Mouse (Mus musculus) ZHBTc4 (cell line): ENCODE measurements around the gene Selenoh.

Source experiments
- DNase-seq: peaks from one replicate; pipeline ENCODE4 v3.0.0-alpha.2; 2011; ENCODE audit warnings: low read depth, low spot score

Gene Selenoh

DNA sequence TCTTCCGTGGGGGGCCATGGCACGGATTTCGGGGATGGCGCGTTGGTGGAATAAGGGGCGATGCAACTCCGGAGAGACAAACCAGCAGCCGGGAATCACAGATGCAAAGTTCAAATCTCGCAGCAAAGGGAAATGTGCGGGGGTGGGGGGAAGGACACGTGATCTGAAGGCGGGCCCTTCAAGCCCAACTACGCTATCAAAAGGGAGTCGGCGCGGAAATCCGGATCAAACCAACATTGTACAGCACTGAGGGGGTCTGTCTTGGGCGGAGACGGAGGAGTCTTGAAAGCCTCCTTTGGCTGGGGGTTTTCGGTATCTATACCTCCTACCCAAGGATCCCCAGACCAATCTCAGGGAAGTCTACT lies at the start of gene Selenoh:
Selenoh (minus strand) TSS at position 202 of the 365 bp plus-strand sequence.
- DNase-seq: peak; percentile 98

DNA sequence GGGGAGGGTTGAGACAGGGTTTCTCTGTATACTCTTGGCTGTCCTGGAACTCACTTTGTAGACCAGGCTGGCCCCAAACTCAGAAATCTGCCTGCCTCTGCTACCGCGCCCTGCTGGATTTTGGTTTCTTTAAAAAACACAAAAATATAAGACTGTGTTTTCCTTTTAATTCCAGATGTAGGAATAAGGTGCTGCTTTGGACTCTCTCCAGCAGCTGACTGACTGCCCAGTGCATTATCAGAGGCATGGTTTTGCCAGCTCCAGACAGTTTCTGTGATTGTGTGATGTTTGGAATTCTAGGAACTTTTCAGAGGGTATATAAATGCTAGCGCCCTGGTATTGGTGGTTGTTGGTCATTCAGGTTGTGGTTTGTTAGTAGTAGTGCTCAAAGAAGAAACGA lies 46.8 kb upstream of the Selenoh start:
- DNase-seq: no peak

DNA sequence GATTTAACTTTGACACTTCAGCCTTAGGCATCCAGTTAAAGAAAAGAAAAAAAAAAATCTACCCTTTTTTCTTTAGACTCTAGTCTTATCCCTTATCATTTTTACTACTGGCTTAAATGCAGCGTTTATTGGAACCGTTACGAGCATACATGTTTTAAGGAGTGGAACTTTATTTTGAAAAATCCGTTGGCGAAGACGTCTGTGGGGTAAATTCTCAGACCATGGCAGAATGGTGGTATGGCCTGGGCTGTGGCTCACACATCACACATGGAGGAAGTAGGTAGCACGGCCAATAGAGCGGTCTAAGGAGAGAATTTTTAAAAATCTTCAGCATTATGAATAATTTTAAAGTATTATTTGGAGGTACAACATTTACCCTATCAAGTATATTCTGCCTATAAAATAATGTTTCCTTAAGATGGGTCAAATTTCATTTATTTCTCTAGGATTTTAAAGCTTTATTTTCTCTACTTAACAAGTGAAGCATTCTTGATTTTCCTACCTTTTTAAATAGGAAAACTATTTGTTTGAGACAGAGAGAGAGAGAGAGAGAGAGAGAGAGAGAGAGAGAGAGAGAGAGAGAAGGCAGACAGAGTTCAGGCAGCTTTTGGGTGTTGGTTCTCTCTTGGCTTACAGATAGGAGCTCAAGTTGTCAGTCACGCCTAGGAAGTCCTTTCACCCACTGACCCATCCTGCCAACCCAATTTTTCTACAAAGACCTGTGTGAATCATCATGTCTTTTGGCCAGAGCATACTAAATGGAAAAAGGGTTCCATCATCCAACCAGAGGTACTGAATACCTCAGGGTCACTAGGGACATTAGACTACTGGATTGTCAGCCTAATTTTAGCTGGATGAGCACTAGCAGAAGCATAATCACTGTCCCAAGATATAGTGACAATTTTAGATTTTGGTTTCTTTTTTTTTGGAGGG lies 46.1 kb upstream of the Selenoh start:
- DNase-seq: no peak

DNA sequence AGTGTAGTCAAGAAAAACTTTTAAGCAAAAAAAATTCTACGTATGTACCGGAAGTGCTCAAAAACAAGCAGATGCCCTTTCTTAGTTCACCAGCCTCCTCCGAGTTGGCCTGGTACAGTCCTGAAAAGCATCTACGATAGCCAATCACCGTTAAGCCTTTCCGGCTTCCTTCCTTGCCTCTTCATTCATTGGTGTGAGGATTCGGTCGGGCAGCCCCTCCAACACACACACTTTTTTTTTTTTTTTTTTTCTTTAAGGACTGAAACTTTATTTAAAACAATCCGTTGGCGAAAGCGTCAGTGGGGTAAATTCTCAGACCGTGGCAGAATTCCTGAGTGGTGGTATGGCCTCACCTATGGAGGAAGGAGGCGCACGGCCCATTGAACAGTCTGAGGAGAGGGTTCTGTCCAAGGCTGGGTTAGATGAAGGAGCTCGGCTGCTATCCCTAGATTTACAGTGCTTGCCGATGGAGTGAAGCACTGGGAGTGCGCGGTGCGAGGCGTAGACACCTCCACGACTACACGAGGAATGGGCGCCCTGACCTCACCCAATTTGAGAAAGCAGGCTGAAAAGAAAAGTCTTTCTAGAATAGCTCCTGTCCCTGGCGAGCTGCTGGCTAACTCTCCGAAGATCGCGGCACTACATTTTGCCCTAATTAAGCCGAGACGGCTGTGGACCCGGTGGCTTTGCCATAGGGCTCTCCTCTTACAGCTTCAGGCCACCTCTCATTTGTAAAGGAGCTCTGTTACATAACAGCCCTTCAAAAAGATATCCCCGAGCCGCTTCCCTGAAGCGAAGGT lies 45.2 kb upstream of the Selenoh start:
- DNase-seq: peak; percentile 97

DNA sequence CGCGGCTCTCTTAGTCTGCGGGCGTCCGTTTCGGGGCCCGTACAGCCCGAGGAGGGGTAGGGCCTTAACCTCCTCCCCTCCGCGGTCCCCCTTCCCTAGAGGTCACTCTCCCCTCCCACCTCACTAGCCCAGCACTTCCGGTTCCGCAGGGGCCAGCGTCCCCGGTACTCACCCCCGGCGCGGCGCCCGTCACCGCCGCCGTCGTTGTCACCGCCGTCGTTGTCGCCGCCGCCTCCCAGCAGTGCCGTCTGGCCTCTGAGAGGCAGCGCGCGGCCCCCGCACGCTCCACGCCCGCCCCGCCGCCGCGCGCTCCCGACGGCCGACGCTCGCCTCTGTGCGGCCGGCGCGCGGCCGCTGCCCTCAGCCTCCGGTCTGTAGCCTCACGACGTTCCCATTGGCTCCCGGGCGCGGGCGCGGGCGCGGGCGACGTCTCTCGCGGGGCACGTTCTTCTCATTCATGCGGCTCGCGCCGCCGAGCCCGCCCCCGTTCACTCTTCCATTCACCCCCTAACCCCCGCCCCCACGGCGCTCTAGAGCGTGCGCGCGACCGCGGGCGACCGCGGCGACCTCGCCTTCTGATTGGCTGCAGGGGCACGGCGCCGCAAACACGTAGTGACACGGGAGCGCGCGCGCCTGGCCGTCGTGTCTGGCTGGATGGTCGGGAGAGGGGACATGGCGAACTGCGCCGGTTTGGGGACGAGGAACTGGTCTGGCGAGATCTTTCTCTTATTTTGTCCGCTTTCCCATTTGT lies 44.4 kb upstream of the Selenoh start, which contains the start of gene Zdhhc5:
Zdhhc5 (minus strand) TSS at position 370 of the 751 bp plus-strand sequence.
- DNase-seq: peak; percentile 100

DNA sequence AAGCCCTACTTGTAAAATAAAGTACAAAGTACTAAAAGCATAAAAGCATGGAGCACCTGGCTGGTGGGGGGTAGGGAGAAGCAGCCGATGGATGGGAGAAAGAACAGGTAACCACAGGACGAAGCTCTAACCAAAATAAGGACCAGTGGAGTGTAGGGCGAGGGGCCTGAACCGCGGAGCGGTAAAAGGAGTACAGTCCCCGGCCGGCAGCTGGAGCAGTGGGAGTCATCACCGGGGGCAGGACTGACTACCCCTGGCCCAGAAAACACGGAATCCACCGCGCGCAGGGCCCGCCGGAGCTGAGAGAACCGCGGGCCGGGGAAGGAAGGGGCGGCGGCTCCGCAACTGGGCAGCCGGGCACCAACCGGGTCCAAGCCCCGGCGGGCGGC lies 43.8 kb upstream of the Selenoh start:
- no peak for DNase-seq

DNA sequence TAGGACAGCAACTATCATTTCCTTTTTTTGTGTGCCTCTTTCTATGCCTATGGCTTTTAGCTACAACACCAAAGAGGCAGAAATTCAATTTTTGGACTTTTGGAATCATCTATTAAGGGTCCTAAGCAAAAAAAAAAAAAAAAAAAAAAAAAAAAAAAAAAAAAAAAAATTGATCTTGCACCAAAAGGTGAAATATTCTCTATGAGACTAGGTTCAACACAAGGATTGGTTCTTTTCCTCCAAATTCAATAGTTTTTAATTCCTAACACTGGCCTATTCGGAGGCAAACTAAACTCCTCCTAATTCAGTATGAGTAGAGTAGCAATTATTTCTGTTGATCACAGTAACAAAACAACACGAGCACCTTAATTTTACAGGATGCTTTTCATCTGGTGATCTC lies 41.3 kb upstream of the Selenoh start:
- DNase-seq: no peak

DNA sequence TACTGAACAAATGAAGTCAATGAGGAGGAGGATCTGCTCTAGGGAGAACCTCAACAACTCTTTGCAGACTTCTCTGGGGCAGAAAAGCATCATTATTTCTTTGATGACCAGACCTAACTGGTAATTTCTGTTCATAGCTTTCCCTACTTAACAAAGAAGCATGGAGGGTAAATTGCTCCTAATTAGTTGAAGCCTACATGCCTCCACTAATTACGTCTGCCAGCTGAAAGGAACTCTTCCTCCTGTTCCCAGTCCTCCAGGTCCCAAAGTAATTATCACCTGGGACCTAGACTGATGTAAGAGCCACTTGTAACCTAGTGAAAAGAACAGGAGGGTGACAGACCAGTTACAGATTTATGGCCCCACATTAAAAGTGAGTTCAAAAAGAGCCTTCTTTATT lies 37.0 kb upstream of the Selenoh start:
- DNase-seq: no peak

DNA sequence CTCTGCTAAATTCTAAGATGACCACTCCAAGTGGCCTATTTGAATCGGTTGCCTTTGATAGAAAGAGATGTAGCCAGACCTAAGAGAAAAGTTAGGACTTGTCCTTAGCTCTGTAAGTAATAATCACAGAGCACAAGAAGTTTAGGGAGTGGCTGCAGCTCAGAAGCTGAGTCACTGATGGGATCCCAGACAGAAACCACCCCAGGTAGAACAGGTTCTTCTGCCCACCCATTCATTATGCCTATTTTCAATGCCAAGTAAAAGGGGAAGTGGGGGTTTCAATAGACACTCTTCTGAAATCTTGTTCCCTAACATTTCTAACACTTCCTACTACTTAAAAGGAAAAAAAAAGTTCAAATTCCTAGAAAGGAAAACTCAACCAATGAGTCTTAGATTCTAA lies 34.7 kb upstream of the Selenoh start:
- DNase-seq: no peak

DNA sequence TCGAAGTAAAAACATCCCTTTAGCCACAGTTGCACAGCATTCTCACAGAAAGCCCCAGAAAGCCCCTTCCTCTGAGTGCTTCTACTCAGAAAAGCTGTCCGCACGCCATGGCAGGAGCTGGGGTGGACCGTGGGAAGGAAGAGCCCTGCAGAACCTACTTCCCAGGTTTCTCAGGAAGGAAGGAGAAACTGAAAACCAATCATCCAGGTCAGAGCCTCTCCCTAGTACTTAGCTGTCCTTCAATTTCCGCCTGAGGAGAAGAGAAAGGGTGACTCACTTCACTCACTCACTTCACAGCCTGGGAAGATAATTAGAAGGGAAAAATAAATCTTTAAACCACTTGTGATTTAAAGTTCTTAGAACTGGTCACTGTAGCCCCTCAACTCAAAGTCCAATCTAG lies 33.8 kb upstream of the Selenoh start:
- no peak for DNase-seq

DNA sequence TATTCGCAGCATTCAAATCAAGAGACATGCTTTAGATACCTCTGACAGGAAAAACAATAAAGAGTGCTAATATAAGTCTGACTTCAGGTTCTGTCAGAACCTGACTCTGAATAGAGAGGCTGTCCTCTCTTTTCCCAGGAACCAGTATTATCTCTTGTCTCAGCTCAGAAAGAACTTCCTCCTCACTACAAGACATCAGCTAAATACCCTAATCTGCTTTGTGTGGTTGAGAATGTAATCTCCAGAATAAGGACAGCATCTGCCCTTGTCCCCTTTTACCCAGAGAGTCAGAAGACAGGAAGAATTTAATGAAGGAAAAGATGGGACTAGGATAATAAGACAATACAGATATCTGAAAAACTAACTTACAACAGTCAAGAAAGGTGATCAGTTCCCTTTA lies 32.9 kb upstream of the Selenoh start:
- no peak for DNase-seq

DNA sequence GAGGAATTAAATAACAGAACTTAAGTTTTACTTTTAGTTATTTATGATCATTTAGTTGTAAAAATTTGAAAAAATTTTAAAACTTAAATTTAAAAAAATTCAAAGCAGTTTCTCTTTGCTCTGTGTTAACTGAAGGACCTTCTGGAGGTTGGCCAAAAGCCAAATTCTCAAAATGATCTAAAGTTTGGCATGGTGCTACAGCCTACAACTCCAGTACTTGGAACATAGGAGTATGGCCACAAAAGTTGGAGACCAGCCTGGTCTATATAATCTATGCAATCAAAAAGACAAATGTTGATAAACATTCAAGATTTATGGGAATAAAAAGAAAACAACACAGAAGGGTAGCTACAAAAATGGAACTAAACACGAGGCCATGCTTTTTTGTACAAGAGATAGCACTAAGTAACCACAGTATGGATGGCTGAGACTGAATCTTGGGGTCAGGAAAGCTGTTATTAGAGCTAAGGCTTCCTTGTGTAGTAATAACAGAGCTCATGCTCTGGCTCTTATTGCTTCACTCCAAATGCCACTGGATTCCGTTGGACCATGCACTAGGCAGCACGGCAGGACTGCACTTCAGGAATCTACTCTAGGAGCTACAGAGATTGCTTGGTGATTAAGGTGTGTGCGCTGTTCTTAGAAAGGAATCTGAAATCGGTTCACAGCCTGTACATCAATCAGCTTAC lies 24.6 kb upstream of the Selenoh start:
- no peak for DNase-seq

DNA sequence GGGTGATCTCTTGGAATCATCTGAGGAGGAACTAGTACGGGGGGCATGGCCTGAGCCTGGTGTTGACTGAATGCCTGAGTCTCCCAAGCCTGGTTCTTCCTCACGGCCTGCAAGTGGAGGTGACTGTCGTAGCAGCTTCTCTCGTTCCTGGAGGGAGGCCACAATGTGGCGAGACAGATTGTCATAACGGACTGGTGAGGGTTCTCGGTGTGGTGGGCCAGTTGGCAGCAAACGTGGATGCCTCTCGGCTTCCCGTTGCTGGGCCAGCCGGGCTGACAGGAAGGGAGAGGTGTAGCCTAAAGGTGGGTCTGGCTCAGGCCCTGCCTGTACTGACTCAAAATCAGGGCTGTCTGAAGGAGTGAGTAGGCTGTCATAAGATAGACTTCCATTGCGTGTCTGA lies 19.5 kb upstream of the Selenoh start:
- DNase-seq: no peak

DNA sequence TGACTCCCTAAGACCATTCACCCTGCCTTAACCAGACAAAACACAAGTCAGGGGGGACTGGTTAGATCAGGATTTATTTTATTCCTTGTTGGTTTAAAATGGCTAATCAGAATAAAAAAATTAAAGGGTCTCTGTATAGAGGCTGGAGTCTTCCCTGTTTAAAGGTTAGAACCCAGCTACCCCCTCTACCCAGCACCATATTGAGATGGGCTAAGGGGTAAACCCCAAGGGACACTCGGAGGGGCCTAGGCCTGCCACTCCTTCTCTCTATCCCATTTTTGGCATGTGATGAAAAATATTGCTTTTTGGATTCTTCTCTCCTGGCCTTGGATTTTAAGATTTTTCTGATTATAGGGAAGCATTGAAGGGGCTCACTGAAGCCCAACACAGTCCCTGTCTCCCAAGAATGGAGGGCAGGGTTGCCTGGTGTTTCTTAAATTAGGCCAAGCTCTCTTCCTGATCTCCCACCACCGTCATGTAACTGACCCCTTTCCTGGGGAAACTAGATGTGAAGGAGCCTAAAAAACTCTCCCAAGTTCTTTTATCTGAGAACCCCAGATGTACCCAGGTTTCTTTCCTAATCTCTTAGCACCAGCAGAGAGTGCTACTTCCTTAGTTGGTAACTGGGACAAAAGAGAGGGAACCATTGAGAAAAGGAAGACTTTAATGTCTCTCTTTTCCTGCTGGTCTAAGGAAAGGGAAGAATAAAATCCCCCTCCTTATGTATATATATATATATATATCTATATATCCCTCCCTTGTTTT lies 17.7 kb upstream of the Selenoh start:
- no peak for DNase-seq

DNA sequence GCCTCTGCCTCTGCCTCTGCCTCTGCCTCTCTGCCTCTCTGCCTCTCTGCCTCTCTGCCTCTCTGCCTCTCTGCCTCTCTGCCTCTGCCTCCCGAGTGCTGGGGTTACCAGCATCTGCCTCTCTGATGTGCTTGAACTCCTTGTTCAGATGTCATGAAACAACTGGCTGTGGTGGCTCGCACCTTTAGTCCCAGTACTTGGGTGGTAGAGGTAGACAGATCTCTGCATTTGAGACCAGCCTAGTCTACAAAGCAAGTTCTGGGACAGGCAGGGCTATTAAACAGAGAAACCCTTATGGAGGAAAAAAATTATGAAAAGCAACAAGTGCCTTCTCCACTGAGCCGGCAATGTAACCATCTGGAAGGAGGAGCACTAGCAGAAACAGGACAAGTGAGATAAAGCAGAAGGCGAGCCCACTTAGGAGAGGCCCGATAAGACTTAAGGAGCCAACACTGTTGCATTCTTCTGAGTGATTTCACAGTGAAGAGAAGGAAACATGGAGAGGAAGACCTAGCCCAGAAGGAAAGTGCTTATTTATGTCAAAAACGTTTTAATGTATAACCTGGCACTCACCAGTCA lies 12.1 kb upstream of the Selenoh start:
- no peak for DNase-seq

DNA sequence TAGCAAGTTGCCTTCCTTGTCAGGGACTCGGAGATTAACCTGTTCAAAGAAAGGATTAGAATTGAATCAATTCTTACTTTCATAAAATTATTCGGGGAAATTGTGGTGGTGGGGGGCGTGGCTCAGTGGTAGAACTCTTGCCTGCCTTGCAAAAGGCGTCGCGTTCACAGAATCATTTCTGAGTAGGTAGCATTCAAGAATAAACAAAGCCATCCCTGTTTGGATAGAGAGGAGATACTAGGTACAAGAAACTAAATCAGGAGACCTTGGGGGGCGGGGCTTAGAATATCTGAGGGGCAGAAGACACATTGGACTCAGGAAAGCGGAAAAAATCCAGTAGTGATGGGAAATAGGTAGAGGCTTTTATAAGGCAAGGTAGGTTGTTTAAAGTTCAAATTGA lies 8.4 kb upstream of the Selenoh start, which contains the start of gene Tmx2:
Tmx2 (minus strand) TSS at position 125 of the 400 bp plus-strand sequence.
- DNase-seq: peak; percentile 28

DNA sequence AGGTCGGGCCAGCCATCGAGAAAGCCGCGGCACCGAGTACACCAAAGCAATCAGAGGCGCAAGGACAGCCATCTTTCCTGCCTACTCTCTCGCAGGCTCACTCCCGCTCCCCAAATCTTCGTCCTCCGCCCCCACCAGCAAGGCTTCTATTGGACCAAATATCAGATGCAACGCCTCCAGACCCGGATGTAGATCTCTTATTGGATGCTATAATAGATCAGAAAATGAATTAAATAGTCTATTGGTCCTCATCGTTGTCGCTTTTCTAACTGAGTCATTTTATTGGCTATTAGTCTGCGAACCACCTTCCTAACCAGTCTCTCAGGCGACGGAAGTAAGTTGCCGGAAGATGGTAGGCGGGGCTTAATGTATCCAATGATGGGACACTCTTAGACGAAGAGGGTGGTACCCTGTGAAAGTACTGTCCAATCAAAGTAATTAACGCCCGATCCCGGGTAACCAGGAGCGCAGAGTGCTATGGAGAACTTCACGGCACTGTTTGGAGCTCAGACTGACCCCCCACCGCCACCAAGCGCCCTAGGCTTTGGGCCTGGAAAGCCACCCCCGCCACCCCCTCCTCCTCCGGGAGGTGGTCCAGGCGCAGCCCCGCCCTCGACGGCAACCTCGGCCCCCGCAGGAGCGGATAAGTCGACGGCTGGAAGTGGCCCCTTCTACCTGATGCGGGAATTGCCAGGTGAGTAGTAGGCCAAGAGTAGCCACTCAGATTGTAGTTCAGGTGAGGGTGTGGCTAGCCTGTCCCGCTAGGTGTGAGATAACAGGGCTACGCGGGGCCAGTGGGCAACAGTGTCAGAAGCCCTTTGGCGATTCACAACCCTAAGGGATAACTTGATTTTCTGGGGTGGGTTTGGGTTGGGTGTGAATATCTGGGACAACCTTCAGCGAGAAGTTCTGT lies 7.7 kb upstream of the Selenoh start, which contains the start of the genes Gm28635 and Med19:
Gm28635 (minus strand) TSS at position 74 of the 913 bp plus-strand sequence.
Med19 (plus strand) TSS at position 435 of the 913 bp plus-strand sequence.
- DNase-seq: peak; percentile 99

DNA sequence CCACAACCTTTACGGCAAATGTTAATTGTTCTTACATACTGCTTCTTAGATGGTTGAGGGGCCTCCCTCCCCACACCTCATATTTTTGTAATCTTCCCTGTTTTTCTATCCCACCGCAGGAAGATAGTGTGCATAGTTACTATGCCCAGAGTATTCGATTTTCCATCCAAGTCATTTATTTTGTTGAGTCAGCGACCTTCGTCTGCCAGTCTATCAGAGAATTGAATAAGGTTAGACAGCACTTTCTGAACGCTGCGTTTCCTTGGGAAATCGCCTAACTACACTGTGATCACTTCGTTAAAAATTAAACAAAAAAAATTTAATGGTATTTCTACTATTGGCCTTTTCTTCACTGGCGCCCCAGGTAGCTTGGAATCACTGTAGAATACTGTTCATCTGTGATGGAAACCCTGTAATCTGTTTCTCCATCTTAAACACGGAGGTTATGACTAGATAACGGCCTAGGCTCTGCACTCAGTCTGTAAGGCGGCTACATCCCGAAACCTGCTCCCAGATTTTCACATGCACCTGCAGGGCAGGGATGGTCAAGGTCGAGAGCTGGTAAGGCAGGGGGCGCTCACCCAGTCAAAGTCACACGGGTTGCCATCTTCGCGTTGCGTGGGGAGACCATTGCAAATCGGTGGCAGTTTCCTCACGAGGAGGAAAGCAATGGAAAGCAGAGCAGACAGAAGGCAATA lies 6.8 kb upstream of the Selenoh start:
- DNase-seq: peak; percentile 88
